Mouse (Mus musculus): ENCODE data around the gene Cdrt4.

- TF ChIP-seq ZNF384 (IDR thresholded peaks at IDR 0.05; ENCODE audit: low read depth, low read length) (no peak), CHD2 (IDR thresholded peaks at IDR 0.05; ENCODE audit: low read depth, low read length) (no peak), MAFK (IDR thresholded peaks at IDR 0.05; ENCODE audit: insufficient read depth, low read depth, low read length) (no peak)
Measured at GRCm38 (mm10) chr11:63008004-63008403, 57.0 kb downstream of the Cdrt4 start.
